Mouse (Mus musculus) heart, adult 2 months (tissue): ENCODE data around the gene Klc4. TPM values are rescaled to one million over a fixed set of nuclear protein-coding genes. Genes with fewer than 3 reads are reported as not detected.

Experiments
- DNase-seq, 2 experiments: peaks; one replicate each; pipeline ENCODE4 v3.0.0; 2021
- H3K27ac ChIP-seq: fragments of 200-600 bp; 2 replicates; pipeline ENCODE4 v1.8.1; 2022
- H3K27me3 ChIP-seq: fragments of 200-500 bp; 2 replicates; pipeline ENCODE4 v1.6.1; 2012; ENCODE audit warnings: mild to moderate bottlenecking, low read length, inconsistent platforms, mixed read lengths; ENCODE audit not compliant: control insufficient read depth, insufficient read depth
- H3K36me3 ChIP-seq: fragments of 200-500 bp; 2 replicates; pipeline ENCODE4 v1.6.1; 2012; ENCODE audit warnings: low read length, inconsistent platforms; ENCODE audit not compliant: control insufficient read depth, insufficient read depth
- H3K4me1 ChIP-seq: fragments of 200-500 bp; 2 replicates; pipeline ENCODE4 v1.6.1; 2011; ENCODE audit warnings: low read length; ENCODE audit not compliant: control insufficient read depth, insufficient read depth
- H3K4me3 ChIP-seq: fragments of 200-600 bp; 2 replicates; pipeline ENCODE4 v1.8.1; 2022
- H3K79me2 ChIP-seq: fragments of 200-500 bp; replicated peaks from 2 replicates; pipeline ENCODE4 v1.6.1; 2012; ENCODE audit warnings: mild to moderate bottlenecking, inconsistent platforms, low read length, moderate library complexity, mixed read lengths; ENCODE audit not compliant: control insufficient read depth, insufficient read depth
- H3K9ac ChIP-seq: fragments of 200-500 bp; 2 replicates; pipeline ENCODE4 v1.6.1; 2012; ENCODE audit warnings: low read depth, mild to moderate bottlenecking, control low read depth, inconsistent platforms, low read length, mixed read lengths
- CTCF ChIP-seq: fragments of 200-600 bp; IDR thresholded peaks from 2 replicates; pipeline ENCODE4 v1.8.1; 2022; ENCODE audit warnings: antibody characterized with exemption, mild to moderate bottlenecking, moderate library complexity
- EP300 ChIP-seq: fragments of 200-500 bp; IDR thresholded peaks from 2 replicates; pipeline ENCODE4 v1.6.1; 2011; ENCODE audit warnings: low read depth, low read length, control low read depth; ENCODE audit not compliant: insufficient read depth
- POLR2A ChIP-seq: fragments of 200-500 bp; IDR thresholded peaks from 2 replicates; pipeline ENCODE4 v1.6.1; 2011; ENCODE audit warnings: mild to moderate bottlenecking, low read depth, low read length, control low read depth; ENCODE audit not compliant: insufficient read depth
- WGBS: fragments of 180-500 bp; shearing (Covaris S2); methylation state at CpG from one replicate; pipeline ENCODE4 v1.1.7; 2018; 5-methylcytosine and 5-hydroxymethylcytosine counted together
- intact Hi-C: fragments of 180-260 bp; cut with DNase I; formaldehyde crosslinking; loops from one replicate; pipeline ENCODE4 v1.15.1; 2025
- polyA plus RNA-seq: library from polyadenylated mRNA; depleted of rRNA; stranded (reverse); fragments of >200 nt; gene quantifications from 2 replicates; pipeline ENCODE4 v1.2.3, GENCODE M21; 2012
- total RNA-seq, 2 experiments: library from RNA; stranded (reverse); gene quantifications; 2 replicates each; pipeline ENCODE4 v1.2.3; 2021

The Klc4 gene
- total and polyA plus RNA-seq, 3 experiments, result 20.9 to 25.7 (median 23.5) TPM

DNA sequence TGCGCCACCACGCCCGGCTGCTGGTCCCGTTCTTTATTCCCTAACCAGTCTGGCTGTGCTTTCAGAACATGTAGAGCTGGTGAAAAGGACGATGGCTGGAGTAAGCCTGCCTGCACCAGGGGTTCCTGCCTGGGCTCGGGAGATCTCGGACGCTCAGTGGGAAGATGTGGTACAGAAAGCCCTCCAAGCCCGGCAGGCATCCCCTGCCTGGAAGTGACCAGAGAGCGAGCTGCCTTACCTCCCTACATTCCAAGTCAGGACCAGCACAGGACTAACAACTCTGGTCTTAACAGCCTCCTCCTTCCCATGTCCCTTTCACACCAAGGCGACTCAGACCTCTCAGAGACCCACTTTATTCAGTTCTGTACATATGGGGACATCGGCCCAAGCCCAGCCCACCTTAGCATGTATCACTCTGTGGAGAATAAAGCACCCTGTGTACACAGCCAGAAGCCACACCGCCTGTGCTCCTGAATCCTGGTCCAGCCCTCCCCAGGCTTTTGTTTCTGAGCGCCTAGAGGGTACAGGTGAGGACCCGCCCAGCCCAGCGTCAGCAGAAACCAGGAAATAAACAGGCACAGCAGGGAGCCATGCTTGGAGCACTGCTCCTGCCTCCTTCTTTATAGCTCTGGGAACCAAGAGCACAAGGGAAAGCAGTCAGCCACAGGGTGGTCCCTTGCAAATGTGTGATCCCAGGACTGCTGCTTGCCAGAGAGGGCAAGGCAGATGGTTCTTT is 37.0 kb upstream of the Klc4 start:
- no peak for DNase-seq
- 88% methylated on average over 16 of the region's 16 CpGs for WGBS
- H3K27ac ChIP-seq, result no peak overlapping the region
- H3K4me1 ChIP-seq, result peaks cover 8% of the 10 kb centered on the region
- no peaks in the 10 kb centered on the region for H3K27me3 ChIP-seq
- H3K36me3 ChIP-seq, result no peaks in the 10 kb centered on the region
- intact Hi-C loops, result loop anchor here (2.0 kb wide), 1 partner anchor 20 kb away; no protein-coding TSS in a partner anchor
- H3K79me2 ChIP-seq, result no peaks in the 10 kb centered on the region
- H3K9ac ChIP-seq, result no peak overlapping the region
- H3K4me3 ChIP-seq, result no peak overlapping the region
- TF ChIP-seq POLR2A (no peak), EP300 (no peak), CTCF (no peak)

DNA sequence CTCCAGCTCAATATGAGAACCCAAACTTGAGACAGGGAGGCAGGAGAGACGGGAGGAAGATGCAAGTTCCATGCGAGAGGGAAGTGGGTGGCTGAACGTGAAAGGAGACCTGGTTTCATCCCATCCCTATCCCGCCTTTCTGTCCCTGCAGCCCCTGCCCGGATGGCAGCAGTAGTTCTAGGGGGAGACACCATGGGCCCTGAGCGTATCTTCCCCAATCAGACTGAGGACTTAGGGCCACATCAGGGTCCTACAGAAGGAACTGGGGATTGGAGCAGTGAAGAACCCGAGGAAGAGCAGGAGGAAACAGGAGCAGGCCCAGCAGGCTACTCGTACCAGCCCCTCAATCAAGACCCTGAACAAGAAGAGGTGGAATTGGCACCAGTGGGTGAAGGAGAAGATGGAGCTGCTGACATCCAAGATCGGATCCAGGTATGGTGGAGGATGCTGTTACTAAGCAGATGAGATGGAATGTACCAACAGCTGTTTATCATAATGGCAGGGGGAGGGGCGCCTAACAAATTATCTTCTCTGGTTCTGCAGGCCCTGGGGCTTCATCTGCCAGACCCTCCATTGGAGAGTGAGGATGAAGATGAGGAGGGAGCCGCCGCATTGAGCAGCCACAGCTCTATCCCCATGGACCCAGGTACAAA is 35.8 kb upstream of the Klc4 start:
- no peaks in the 10 kb centered on the region for H3K36me3 ChIP-seq

DNA sequence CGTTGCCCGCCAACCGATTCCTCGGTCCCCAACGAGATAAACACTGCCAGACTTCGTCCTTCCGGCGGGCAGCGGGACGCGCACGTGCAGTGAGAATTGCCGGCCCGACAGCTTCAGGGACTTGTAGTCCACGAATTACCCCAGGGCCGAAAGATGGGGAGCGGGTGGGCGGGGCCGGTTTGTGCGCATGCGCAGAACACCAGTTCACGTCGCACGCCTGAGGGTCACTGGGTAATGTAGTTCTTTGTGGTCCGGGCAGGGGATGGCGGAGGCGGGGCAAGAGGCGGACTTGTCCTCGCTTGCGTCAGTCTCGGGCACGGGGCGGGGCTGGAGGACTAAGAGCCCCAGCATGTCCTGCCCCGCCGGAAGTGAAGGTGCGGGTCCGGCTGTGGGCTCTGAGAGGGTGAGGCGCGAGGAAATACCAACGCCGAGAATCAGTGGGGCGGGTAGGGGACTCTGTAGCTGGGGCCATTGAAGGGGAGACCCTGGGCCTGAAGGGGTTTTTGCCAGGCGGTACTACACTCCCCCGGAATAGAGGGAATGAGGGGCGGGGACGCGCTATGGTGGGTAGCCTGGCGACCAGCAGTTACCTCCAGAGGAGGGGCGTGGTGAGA is 35.0 kb upstream of the Klc4 start, which contains the start of gene Klhdc3:
Gene Klhdc3 (minus strand): TSS at position 155 of the 614 bp plus-strand sequence.
- intact Hi-C loops, result loop anchor here (1.0 to 2.0 kb wide), 2 partner anchors 32 to 35 kb away; partner anchors contain the start of genes Klc4 and Mrpl2
- H3K36me3 ChIP-seq, result no peaks in the 10 kb centered on the region
- H3K27me3 ChIP-seq, result no peaks in the 10 kb centered on the region

More for the DNA sequence above, 35.8 kb upstream of the Klc4 start:
- intact Hi-C loops, result loop anchor here (1.0 to 2.0 kb wide), 3 partner anchors 21 to 35 kb away; partner anchors contain the start of genes Klc4 and Mrpl2
- Histone ChIP-seq H3K27ac (peak overlapping the region; percentile 84), H3K4me3 (peak overlapping the region; percentile 95), H3K4me1 (peaks cover 8% of the 10 kb centered on the region), H3K27me3 (no peaks in the 10 kb centered on the region), H3K9ac (peak overlapping the region; percentile 64), H3K79me2 (no peaks in the 10 kb centered on the region)
- DNase-seq, result no peak
- WGBS, result 24% methylated on average over 12 of the region's 12 CpGs
- TF ChIP-seq CTCF, result no peak
- TF ChIP-seq POLR2A, result no peak
- TF ChIP-seq EP300, result no peak

DNA sequence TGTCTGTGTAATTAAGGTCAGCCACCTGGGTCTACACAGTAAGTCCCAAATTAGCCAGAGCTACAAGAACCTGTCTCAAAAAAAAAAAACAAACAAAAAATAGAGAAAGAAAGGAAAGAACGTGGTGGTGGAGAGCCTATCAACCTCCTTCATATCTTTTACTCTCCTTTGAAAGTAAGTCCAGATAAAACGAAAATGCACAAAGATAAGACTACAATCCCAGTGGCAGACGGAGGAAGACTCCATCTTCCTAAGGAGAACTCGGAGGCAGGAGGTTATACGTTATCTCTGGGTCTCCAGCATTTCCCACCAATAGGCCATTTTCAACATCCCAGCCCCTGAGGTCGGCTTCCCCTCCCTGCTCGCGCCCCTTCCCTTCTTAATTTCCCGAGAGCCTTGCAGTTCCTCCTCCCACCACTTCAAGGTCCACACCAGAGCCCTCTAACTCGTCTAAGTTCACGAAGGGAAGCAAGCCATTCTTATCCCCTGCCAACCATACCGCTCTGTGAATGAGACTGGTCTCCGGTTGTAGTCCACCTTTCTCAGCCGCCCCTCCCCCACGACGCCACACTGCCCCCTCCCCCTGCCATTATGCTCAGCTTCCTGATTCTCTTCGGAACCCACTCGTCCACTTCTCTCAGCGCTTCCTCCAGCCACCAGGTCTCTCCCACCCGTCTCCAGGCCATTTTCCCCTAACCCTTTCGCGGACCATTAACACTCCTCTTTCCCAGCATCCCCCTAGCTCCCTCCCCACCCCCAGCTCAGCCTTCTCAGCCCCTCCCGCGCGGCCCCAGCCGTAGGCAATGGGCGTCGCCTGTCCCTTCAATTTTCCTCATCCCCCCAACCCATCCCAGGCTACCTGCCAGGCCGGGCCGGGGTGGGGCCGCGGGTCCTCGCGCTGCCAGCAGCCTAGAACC is 34.3 kb upstream of the Klc4 start:
- peak; percentile 61 for TF ChIP-seq CTCF
- no peak for TF ChIP-seq EP300
- no peak for TF ChIP-seq POLR2A
- WGBS, result 1% methylated on average over 33 of the region's 34 CpGs
- no peaks in the 10 kb centered on the region for H3K27me3 ChIP-seq
- peak overlapping the region; percentile 95 for H3K4me3 ChIP-seq
- peaks cover 8% of the 10 kb centered on the region for H3K4me1 ChIP-seq
- H3K27ac ChIP-seq, result peak overlapping the region; percentile 95
- intact Hi-C loops, result loop anchor here (2.0 kb wide), 2 partner anchors 17 to 33 kb away; no protein-coding TSS in a partner anchor
- H3K36me3 ChIP-seq, result no peaks in the 10 kb centered on the region
- peak overlapping the region; percentile 81 for H3K9ac ChIP-seq
- no peak for DNase-seq
- H3K79me2 ChIP-seq, result no peaks in the 10 kb centered on the region

More for the DNA sequence above, 35.0 kb upstream of the Klc4 start, which contains the start of gene Klhdc3:
- Histone ChIP-seq H3K79me2 (no peaks in the 10 kb centered on the region), H3K9ac (peak within 1 kb of the TSS; percentile 81), H3K4me1 (peaks cover 8% of the 10 kb centered on the region), H3K27ac (peak within 1 kb of the TSS; percentile 95), H3K4me3 (peak within 1 kb of the TSS; percentile 95)
- DNase-seq, result peak; percentile 96 to 98
- WGBS, result under 1% methylated on average over 49 of the region's 49 CpGs
- TF ChIP-seq CTCF, result no peak
- TF ChIP-seq EP300, result 0 out of 2 replicates have a peak, but pooled peaks have one; percentile 3
- TF ChIP-seq POLR2A, result peak; percentile 52

DNA sequence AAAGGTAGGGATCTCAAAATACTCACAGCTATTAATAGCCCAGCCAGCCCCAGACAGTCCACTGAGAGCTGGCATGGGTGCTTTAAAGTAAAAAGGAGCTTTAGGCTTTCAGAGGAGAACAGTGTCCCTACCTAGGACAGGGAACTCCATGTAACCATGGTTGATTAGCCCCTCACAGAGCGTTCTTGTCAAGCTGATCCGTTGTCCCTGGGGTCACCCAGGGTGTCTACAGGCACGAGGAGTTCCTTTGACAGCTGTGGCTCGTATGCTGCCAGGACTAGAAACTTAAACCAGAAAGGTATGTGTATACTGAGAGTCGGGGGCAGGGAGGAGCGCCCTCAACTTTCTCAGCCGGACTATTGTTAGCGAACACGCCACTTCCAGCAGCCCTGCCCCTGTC is 33.1 kb upstream of the Klc4 start:
- WGBS, result 25% methylated on average over 9 of the region's 9 CpGs

More for the DNA sequence above, 33.1 kb upstream of the Klc4 start:
- DNase-seq, result peak; percentile 35 to 53
- Histone ChIP-seq H3K4me1 (peaks cover 8% of the 10 kb centered on the region), H3K27ac (peak overlapping the region; percentile 95), H3K27me3 (no peaks in the 10 kb centered on the region), H3K36me3 (no peaks in the 10 kb centered on the region), H3K4me3 (peak overlapping the region; percentile 95), H3K79me2 (no peaks in the 10 kb centered on the region), H3K9ac (peak overlapping the region; percentile 52)
- TF ChIP-seq EP300 (peak; percentile 59; the same call in 1 of the 2 replicates), POLR2A (peak; percentile 40), CTCF (no peak)
- intact Hi-C loops, result loop anchor here (2.0 kb wide), 1 partner anchor 16 kb away; no protein-coding TSS in a partner anchor
